ENCODE assay signal across 20 mouse cellular contexts in genomic region chr6:84021990-84022389, GRCm38 (mm10). TPM values are rescaled to one million over a fixed set of nuclear protein-coding genes. Genes with fewer than 3 reads are reported as not detected.
A peak's percentile ranks its signal among the peaks of the same experiment; 100 is the strongest.
DNase-seq lines count a peak whose midpoint lies in the region; ATAC-seq lines count a peak whose summit lies in the region.
"Had no signal": no experiment of that assay in that cellular context is flagged by ENCODE, and none has a peak within 500 bp of the region (broad histone marks: within the 10 kb centered on the region; RNA-seq: fewer than 3 reads in every experiment).

No protein-coding gene starts in this region.

- no peak for DNase-seq in heart, postnatal 36 days
- DNase-seq in gastrocnemius, adult 8-10 months (ENCODE audit: low spot score in 2 of 2): peak; percentile 46 to 65
- peak; percentile 66 for DNase-seq in gastrocnemius, postnatal 25 days
- peak; percentile 46 to 47 for DNase-seq in heart, postnatal 10 days
- DNase-seq in frontal cortex, adult 2 months (ENCODE audit: extremely low spot score in 1 of 2, low spot score in 1 of 2): no peak
- no peak for DNase-seq in frontal cortex, postnatal 14 days (ENCODE audit: low spot score in 2 of 2)
- DNase-seq: adrenal gland, postnatal 36 days; cerebellum, adult 2 months; kidney, adult 11 months; kidney, postnatal 36 days; layer of hippocampus, adult 9-11 months; lung, postnatal 10 days; thymus, postnatal 36 days had no signal

- H3K27ac ChIP-seq in heart, embryonic 11.5 days (ENCODE audit: low read depth, low read length): no peak overlapping the region
- H3K27ac ChIP-seq in hindbrain, embryonic 16.5 days (ENCODE audit: low read depth, low read length): no peak overlapping the region
- H3K27ac ChIP-seq: hindbrain, embryonic 15.5 days; left cerebral cortex, adult 2 months; liver, embryonic 15.5 days; midbrain, embryonic 13.5 days had no signal

- no peak overlapping the region for H3K4me3 ChIP-seq in heart, embryonic 11.5 days (ENCODE audit: low read depth, low read length)
- no peak overlapping the region for H3K4me3 ChIP-seq in hindbrain, embryonic 16.5 days (ENCODE audit: low read length)
- H3K4me3 ChIP-seq: hindbrain, embryonic 15.5 days; left cerebral cortex, adult 2 months; liver, embryonic 15.5 days; midbrain, embryonic 13.5 days had no signal

- ATAC-seq in heart, embryonic 11.5 days (replicated peaks; ENCODE audit: insufficient number of reproducible peaks, low FRiP score, low TSS enrichment): no peak
- no peak for ATAC-seq in hindbrain, embryonic 16.5 days
- ATAC-seq: midbrain, embryonic 13.5 days had no signal

- no peaks in the 10 kb centered on the region for H3K9me3 ChIP-seq in heart, embryonic 11.5 days (replicated peaks; ENCODE audit: control insufficient read depth, low read length)
- no peaks in the 10 kb centered on the region for H3K9me3 ChIP-seq in hindbrain, embryonic 16.5 days (ENCODE audit: control insufficient read depth, low read length)
- H3K9me3 ChIP-seq: hindbrain, embryonic 15.5 days; liver, embryonic 15.5 days; midbrain, embryonic 13.5 days had no signal

- 15% methylated on average over 3 of the region's 3 CpGs for WGBS in heart, embryonic 11.5 days (ENCODE audit: insufficient replicate concordance)
- 78% methylated on average over 3 of the region's 3 CpGs for WGBS in hindbrain, embryonic 16.5 days

- H3K27me3 ChIP-seq in heart, embryonic 11.5 days (ENCODE audit: control insufficient read depth, insufficient read depth, low read length): no peaks in the 10 kb centered on the region
- H3K27me3 ChIP-seq in hindbrain, embryonic 16.5 days (replicated peaks; ENCODE audit: control insufficient read depth, insufficient read depth, low read length): peaks cover 4% of the 10 kb centered on the region; the same call in 1 of the 2 replicates

- peaks cover 36% of the 10 kb centered on the region for H3K4me1 ChIP-seq in heart, embryonic 11.5 days (ENCODE audit: control insufficient read depth, insufficient read depth, low read length)
- H3K4me1 ChIP-seq in hindbrain, embryonic 16.5 days (ENCODE audit: control insufficient read depth, insufficient read depth, low read depth, low read length): peaks cover 8% of the 10 kb centered on the region
- H3K4me1 ChIP-seq: liver, embryonic 15.5 days had no signal

- intact Hi-C loops in heart, postnatal 36 days (cut with DNase I): no loop called here
- intact Hi-C loops in heart, postnatal 10 days (cut with DNase I): no loop called here

- no peaks in the 10 kb centered on the region for H3K36me3 ChIP-seq in heart, embryonic 11.5 days (ENCODE audit: control insufficient read depth, insufficient read depth, low read length)
- H3K36me3 ChIP-seq in hindbrain, embryonic 16.5 days (ENCODE audit: control insufficient read depth, insufficient read depth, low read length): no peaks in the 10 kb centered on the region
- H3K36me3 ChIP-seq: hindbrain, embryonic 15.5 days; liver, embryonic 15.5 days; midbrain, embryonic 13.5 days had no signal

- peak overlapping the region; percentile 32; the same call in 1 of the 2 replicates for H3K4me2 ChIP-seq in heart, embryonic 11.5 days
- H3K4me2 ChIP-seq in hindbrain, embryonic 16.5 days (ENCODE audit: low read length): no peak overlapping the region
- H3K4me2 ChIP-seq: hindbrain, embryonic 15.5 days; liver, embryonic 15.5 days; midbrain, embryonic 13.5 days had no signal

- H3K9ac ChIP-seq in heart, embryonic 11.5 days (ENCODE audit: low read depth, low read length): no peak overlapping the region
- H3K9ac ChIP-seq in hindbrain, embryonic 16.5 days (ENCODE audit: low read depth, low read length): no peak overlapping the region
- H3K9ac ChIP-seq: hindbrain, embryonic 15.5 days; liver, embryonic 15.5 days; midbrain, embryonic 13.5 days had no signal

RNA-seq across cellular contexts. Expression of gene Dysf, which starts 13.6 kb away (rescaled TPM):
- polyA plus RNA-seq in heart, embryonic 11.5 days (2014; fragmentation: Nextera tagmentation; extraction: Ambion mirVana): 11.6 and 16.2 TPM in 2 replicates
- 100 to 1,000 TPM; 108 to 112 TPM for total RNA-seq in heart, postnatal 36 days (2021)
- total RNA-seq in gastrocnemius, adult 8-10 months (2022): 100 to 1,000 TPM in 1 of 4 experiments, 10 to 100 TPM in 3; 65.1 to 102 (median 78.7) TPM
- total RNA-seq in gastrocnemius, postnatal 25 days (2021): 10 to 100 TPM; 84.4 to 99.3 TPM
- 100 to 1,000 TPM; 117 to 135 TPM for total RNA-seq in heart, postnatal 10 days (2021)
- 4.5 and 6.6 TPM in 2 replicates for polyA plus RNA-seq in frontal cortex, adult 2 months (2012; rRNA removed)
- polyA plus RNA-seq in hindbrain, embryonic 16.5 days (2015; fragmentation: Nextera tagmentation; extraction: Ambion mirVana): 2.1 and 2.5 TPM in 2 replicates
- total RNA-seq: megakaryocyte, adult 5-6 weeks had no signal

Comparison
In these comparisons a context has a peak if more than half of its experiments do, and no peak if none do; other contexts are left out.
1. DNase-seq: peak in gastrocnemius, adult 8-10 months (2 of 2), gastrocnemius, postnatal 25 days (single experiment) and heart, postnatal 10 days (2 of 2); none in heart, postnatal 36 days (0 of 2), frontal cortex, adult 2 months (0 of 2) and frontal cortex, postnatal 14 days (0 of 2).